Mouse (Mus musculus) intestine, embryonic 16.5 days (tissue): ENCODE data around the gene Fancm. TPM values are rescaled to one million over a fixed set of nuclear protein-coding genes. Genes with fewer than 3 reads are reported as not detected.

Source experiments
- polyA plus RNA-seq: library from polyadenylated mRNA; unstranded; fragments of >200 nt; fragmentation: Nextera tagmentation; extraction: Ambion mirVana; gene quantifications from 2 replicates; pipeline ENCODE4 v1.2.1, GENCODE M21; 2015

Fancm gene
- polyA plus RNA-seq, 1 experiment from 2014 or later: 4.2 TPM

Other genes starting within 250 kb of the Fancm start
- gene Gm527, start 157.7 kb upstream of the Fancm start, polyA plus RNA-seq: 0.48 and 1.2 TPM in 2 replicates
- gene Klhl28, start 110.1 kb upstream of the Fancm start, polyA plus RNA-seq: 9.5 and 10.9 TPM in 2 replicates
- gene Togaram1, start 109.8 kb upstream of the Fancm start, polyA plus RNA-seq: 21.7 and 23.4 TPM in 2 replicates
- gene Prpf39, start 39.3 kb upstream of the Fancm start, polyA plus RNA-seq: 33.4 and 37.5 TPM in 2 replicates
- 262 and 301 TPM in 2 replicates for gene Fkbp3, start 1.6 kb upstream of the Fancm start, polyA plus RNA-seq
- gene Mis18bp1, start 97.0 kb downstream of the Fancm start, polyA plus RNA-seq: 31.8 and 37.5 TPM in 2 replicates
- not detected in 2 replicates for gene Wdr20rt, start 149.9 kb downstream of the Fancm start, polyA plus RNA-seq